Mouse (Mus musculus) brain, embryonic 14.5 days (tissue): ENCODE measurements around the gene Hist1h3g.

Experiments used
- CTCF ChIP-seq: fragments of 200-500 bp; IDR thresholded peaks from 2 replicates; pipeline ENCODE4 v1.5.1; 2012; ENCODE audit warnings: inconsistent platforms, mild to moderate bottlenecking, moderate library complexity, borderline replicate concordance; ENCODE audit not compliant: insufficient read depth, insufficient read length; ENCODE audit errors: extremely low read depth
- POLR2A ChIP-seq: fragments of 200-500 bp; IDR thresholded peaks from 2 replicates; pipeline ENCODE4 v1.6.1; 2012; ENCODE audit warnings: mild to moderate bottlenecking, inconsistent platforms, borderline replicate concordance; ENCODE audit not compliant: poor library complexity, insufficient read depth, insufficient read length, severe bottlenecking; ENCODE audit errors: extremely low read depth

DNA sequence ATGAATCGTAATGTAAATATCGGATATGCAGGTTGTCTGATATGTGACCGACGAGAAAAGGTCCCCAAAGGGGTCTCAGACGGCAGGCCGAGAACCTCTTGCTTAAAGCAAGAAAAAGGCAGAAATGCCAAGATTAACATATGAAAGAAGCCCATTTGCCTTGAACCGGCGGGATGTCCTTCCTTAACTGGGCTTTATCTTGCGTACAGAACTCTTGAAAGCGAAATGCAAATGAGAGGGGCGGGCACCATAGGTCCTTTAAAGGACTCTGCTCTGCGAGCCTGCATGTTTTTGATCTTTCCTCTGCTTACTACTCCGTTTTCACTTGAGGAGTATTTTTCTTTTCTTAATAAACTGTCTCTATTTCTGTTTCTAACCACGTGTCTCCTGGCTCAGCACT, 43.2 kb upstream of the Hist1h3g start:
- TF ChIP-seq CTCF (no peak), POLR2A (no peak)
